Mouse (Mus musculus) C2C12 (cell line): ENCODE data around the gene Ap4s1.

ENCODE experiments used
- CTCF ChIP-seq: IDR thresholded peaks from one replicate; pipeline ENCODE4 v1.5.1; 2011; ENCODE audit not compliant: control insufficient read depth, insufficient read depth, insufficient read length
- MAX ChIP-seq: IDR thresholded peaks from one replicate; pipeline ENCODE4 v1.6.1; 2011; ENCODE audit warnings: mild to moderate bottlenecking, control low read depth
- MYOD1 ChIP-seq: IDR thresholded peaks from one replicate; pipeline ENCODE4 v1.6.1; 2011; ENCODE audit warnings: low read depth; ENCODE audit not compliant: control insufficient read depth, insufficient read length
- USF1 ChIP-seq: IDR thresholded peaks from one replicate; pipeline ENCODE4 v1.6.1; 2011; ENCODE audit warnings: low read depth, mild to moderate bottlenecking, control low read depth, moderate library complexity

DNA sequence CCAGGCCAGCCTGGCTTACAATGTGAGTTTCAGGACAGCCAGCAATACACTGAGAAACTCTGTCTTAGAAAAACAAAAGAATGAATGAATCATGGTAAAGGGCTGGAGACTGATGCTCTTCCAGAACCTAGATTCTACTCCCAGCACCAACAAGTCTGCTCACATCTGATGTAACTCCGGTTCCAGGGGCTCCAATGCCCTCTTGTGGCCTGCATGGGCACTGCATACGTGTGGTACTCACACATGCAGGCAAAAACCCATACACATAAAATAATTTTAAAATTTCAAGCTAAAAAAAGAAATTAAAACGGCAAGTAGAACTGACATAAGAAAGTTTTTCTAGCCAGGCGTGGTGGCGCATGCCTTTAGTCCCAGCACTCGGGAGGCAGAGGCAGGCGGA, 94.0 kb downstream of the Ap4s1 start:
- no peak for TF ChIP-seq CTCF
- TF ChIP-seq MYOD1 = no peak
- no peak for TF ChIP-seq USF1
- TF ChIP-seq MAX = no peak
